Mouse (Mus musculus): Measurements from ENCODE around the gene Slc17a7.
"Not testable (repeated sequence)": the region's sequence is repeated elsewhere in the genome, so short reads cannot be mapped to it uniquely, and the experiment has no call there.

The Slc17a7 gene

GRCm38 (mm10) chr7:45163735-45164490 lies at the start of gene Slc17a7:
Gene Slc17a7, plus strand, starts transcription at chr7:45163949.
- in situ Hi-C loops (cut with MboI; ENCODE audit: low pct_unique_long_range_greater_than_20kb in 1 of 2, low sequenced_read_pairs in 2 of 2, unreplicated experiment in 1 of 2) = no loop called here

- in situ Hi-C loops (cut with MboI; ENCODE audit: low pct_unique_long_range_greater_than_20kb in 1 of 2, low sequenced_read_pairs in 2 of 2, unreplicated experiment in 1 of 2) = no loop called here
Measured at GRCm38 (mm10) chr7:45117566-45117965, 46.2 kb upstream of the Slc17a7 start.

- in situ Hi-C loops (cut with MboI; ENCODE audit: low pct_unique_long_range_greater_than_20kb in 1 of 2, low sequenced_read_pairs in 2 of 2, unreplicated experiment in 1 of 2) = no loop called here
Measured at GRCm38 (mm10) chr7:45118336-45118735, 45.4 kb upstream of the Slc17a7 start.

GRCm38 (mm10) chr7:45119780-45120709 lies 43.7 kb upstream of the Slc17a7 start:
- in situ Hi-C loops (cut with MboI; ENCODE audit: low pct_unique_long_range_greater_than_20kb in 1 of 2, low sequenced_read_pairs in 2 of 2, unreplicated experiment in 1 of 2) = no loop called here

- in situ Hi-C loops (cut with MboI; ENCODE audit: low pct_unique_long_range_greater_than_20kb in 1 of 2, low sequenced_read_pairs in 2 of 2, unreplicated experiment in 1 of 2) = no loop called here
Measured at GRCm38 (mm10) chr7:45121404-45121803, 42.3 kb upstream of the Slc17a7 start.

- in situ Hi-C loops (cut with MboI; ENCODE audit: low pct_unique_long_range_greater_than_20kb in 1 of 2, low sequenced_read_pairs in 2 of 2, unreplicated experiment in 1 of 2) = no loop called here
Measured at GRCm38 (mm10) chr7:45121966-45122365, 41.8 kb upstream of the Slc17a7 start.

- in situ Hi-C loops (cut with MboI; ENCODE audit: low pct_unique_long_range_greater_than_20kb in 1 of 2, low sequenced_read_pairs in 2 of 2, unreplicated experiment in 1 of 2) = no loop called here
Measured at GRCm38 (mm10) chr7:45122561-45123185, 41.1 kb upstream of the Slc17a7 start.

- in situ Hi-C loops (cut with MboI; ENCODE audit: low pct_unique_long_range_greater_than_20kb in 1 of 2, low sequenced_read_pairs in 2 of 2, unreplicated experiment in 1 of 2) = no loop called here
Measured at GRCm38 (mm10) chr7:45123186-45123570, 40.6 kb upstream of the Slc17a7 start.

- in situ Hi-C loops (cut with MboI; ENCODE audit: low pct_unique_long_range_greater_than_20kb in 1 of 2, low sequenced_read_pairs in 2 of 2, unreplicated experiment in 1 of 2) = no loop called here
Measured at GRCm38 (mm10) chr7:45124224-45125143, 39.3 kb upstream of the Slc17a7 start, which contains the start of gene Rps11. Gene Rps11, minus strand, starts transcription at chr7:45124439.

GRCm38 (mm10) chr7:45125144-45125600 lies 38.6 kb upstream of the Slc17a7 start:
- in situ Hi-C loops (cut with MboI; ENCODE audit: low pct_unique_long_range_greater_than_20kb in 1 of 2, low sequenced_read_pairs in 2 of 2, unreplicated experiment in 1 of 2) = no loop called here

- in situ Hi-C loops (cut with MboI; ENCODE audit: low pct_unique_long_range_greater_than_20kb in 1 of 2, low sequenced_read_pairs in 2 of 2, unreplicated experiment in 1 of 2) = not testable (repeated sequence)
Measured at GRCm38 (mm10) chr7:45125649-45126048, 38.1 kb upstream of the Slc17a7 start.

- in situ Hi-C loops (cut with MboI; ENCODE audit: low pct_unique_long_range_greater_than_20kb in 1 of 2, low sequenced_read_pairs in 2 of 2, unreplicated experiment in 1 of 2) = no loop called here
Measured at GRCm38 (mm10) chr7:45126147-45126843, 37.5 kb upstream of the Slc17a7 start.

- in situ Hi-C loops (cut with MboI; ENCODE audit: low pct_unique_long_range_greater_than_20kb in 1 of 2, low sequenced_read_pairs in 2 of 2, unreplicated experiment in 1 of 2) = no loop called here
Measured at GRCm38 (mm10) chr7:45126844-45127699, 36.7 kb upstream of the Slc17a7 start.

GRCm38 (mm10) chr7:45127700-45128224 lies 36.0 kb upstream of the Slc17a7 start:
- in situ Hi-C loops (cut with MboI; ENCODE audit: low pct_unique_long_range_greater_than_20kb in 1 of 2, low sequenced_read_pairs in 2 of 2, unreplicated experiment in 1 of 2) = no loop called here

- in situ Hi-C loops (cut with MboI; ENCODE audit: low pct_unique_long_range_greater_than_20kb in 1 of 2, low sequenced_read_pairs in 2 of 2, unreplicated experiment in 1 of 2) = no loop called here
Measured at GRCm38 (mm10) chr7:45128624-45129246, 35.0 kb upstream of the Slc17a7 start, which contains the start of gene Rpl13a. Gene Rpl13a, minus strand, starts transcription at chr7:45128761.

- in situ Hi-C loops (cut with MboI; ENCODE audit: low pct_unique_long_range_greater_than_20kb in 1 of 2, low sequenced_read_pairs in 2 of 2, unreplicated experiment in 1 of 2) = no loop called here
Measured at GRCm38 (mm10) chr7:45129318-45129717, 34.4 kb upstream of the Slc17a7 start.

Data from mouse embryonic stem cell (cell line).